Mouse (Mus musculus): Measurements from ENCODE around the gene Ms4a13. TPM values are rescaled to one million over a fixed set of nuclear protein-coding genes. Genes with fewer than 3 reads are reported as not detected.
"Not testable (repeated sequence)": the region's sequence is repeated elsewhere in the genome, so short reads cannot be mapped to it uniquely, and the experiment has no call there.

Ms4a13 gene
- polyA plus RNA-seq, 1 experiment, result not detected

DNA sequence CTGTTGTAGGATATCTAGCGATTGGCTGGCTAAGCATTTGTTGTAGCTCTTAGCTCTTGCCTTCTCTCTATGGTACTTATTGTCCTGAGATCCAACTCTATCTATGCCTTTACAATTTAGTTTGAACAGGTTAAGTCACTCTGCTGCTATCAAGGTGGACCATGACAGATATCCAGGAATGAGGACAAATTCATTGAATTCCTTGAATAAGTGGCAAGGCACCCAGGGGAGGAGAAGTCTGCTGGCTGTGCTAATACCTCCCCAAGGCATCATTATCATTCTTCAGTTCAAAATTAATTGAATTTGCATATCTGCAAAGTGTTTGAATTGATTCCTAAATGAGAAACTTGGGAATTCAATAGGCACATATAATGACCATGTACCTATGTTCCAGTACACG, 19.1 kb downstream of the Ms4a13 start:
- Histone ChIP-seq H3K27me3 (ENCODE audit: control insufficient read depth) (no peaks in the 10 kb centered on the region), H3K36me3 (ENCODE audit: control insufficient read depth) (no peaks in the 10 kb centered on the region), H3K4me1 (ENCODE audit: control insufficient read depth) (no peaks in the 10 kb centered on the region), H3K9me3 (ENCODE audit: control insufficient read depth, low read length) (no peaks in the 10 kb centered on the region), H3K4me3 (replicated peaks) (no peak overlapping the region)
- TF ChIP-seq GATA1 (IDR thresholded peaks at IDR 0.05; ENCODE audit: low read length) (no peak), TAL1 (IDR thresholded peaks at IDR 0.05; ENCODE audit: low read length) (no peak)

DNA sequence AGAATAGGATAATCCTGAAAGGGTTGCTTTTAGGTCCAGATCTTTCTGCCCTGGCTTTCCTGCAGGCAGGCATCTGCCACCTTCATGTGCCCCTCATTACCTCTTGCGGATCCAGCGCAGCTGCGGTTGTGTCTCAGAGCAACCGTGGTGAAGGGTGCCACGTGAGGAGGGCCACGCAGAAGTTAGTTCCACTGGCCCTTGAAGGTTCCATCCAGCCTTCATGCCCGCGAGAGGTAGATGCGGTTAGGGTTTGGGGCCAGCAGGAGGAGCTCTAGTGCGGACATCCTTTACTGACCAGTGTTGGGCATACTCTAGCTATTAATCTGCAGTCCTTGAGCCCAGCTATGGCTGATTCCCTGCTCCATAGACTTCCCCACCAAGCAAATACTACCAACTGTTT, 31.4 kb downstream of the Ms4a13 start, which contains the start of gene 1700025F22Rik:
Gene 1700025F22Rik, minus strand, starts transcription at position 149 of the 400 bp plus-strand sequence.
- H3K9me3 ChIP-seq (ENCODE audit: control insufficient read depth, low read length), result no peaks in the 10 kb centered on the region
- no peaks in the 10 kb centered on the region for H3K4me1 ChIP-seq (ENCODE audit: control insufficient read depth)
- no peaks in the 10 kb centered on the region for H3K27me3 ChIP-seq (ENCODE audit: control insufficient read depth)
- no peaks in the 10 kb centered on the region for H3K36me3 ChIP-seq (ENCODE audit: control insufficient read depth)
- TF ChIP-seq GATA1 (IDR thresholded peaks at IDR 0.05; ENCODE audit: low read length) (no peak), TAL1 (IDR thresholded peaks at IDR 0.05; ENCODE audit: low read length) (no peak)
- H3K4me3 ChIP-seq (replicated peaks), result no peak within 1 kb of the TSS

DNA sequence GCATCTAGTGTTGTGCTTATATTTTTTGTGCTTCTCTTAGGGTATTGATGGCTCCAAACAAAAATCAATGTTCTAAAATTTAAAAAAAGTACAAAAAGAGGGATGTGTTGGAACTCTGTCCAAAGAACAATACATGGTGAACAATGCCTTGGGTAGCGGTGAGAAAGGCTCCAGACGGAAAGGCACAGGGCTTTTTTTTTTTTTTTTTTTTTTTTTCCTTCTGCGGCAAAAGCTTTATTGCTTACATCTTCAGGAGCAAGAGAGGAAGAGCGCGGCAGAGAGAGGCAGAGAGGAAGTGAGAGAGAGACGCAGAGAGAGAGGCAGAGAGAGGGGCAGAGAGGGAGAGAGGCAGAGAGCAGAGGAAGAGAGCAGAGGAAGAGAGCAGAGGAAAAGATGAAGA, 38.6 kb downstream of the Ms4a13 start:
- H3K36me3 ChIP-seq (ENCODE audit: control insufficient read depth); H3K4me3 ChIP-seq (replicated peaks); H3K9me3 ChIP-seq (ENCODE audit: control insufficient read depth, low read length); H3K4me1 ChIP-seq (ENCODE audit: control insufficient read depth); H3K27me3 ChIP-seq (ENCODE audit: control insufficient read depth): not testable (repeated sequence)

DNA sequence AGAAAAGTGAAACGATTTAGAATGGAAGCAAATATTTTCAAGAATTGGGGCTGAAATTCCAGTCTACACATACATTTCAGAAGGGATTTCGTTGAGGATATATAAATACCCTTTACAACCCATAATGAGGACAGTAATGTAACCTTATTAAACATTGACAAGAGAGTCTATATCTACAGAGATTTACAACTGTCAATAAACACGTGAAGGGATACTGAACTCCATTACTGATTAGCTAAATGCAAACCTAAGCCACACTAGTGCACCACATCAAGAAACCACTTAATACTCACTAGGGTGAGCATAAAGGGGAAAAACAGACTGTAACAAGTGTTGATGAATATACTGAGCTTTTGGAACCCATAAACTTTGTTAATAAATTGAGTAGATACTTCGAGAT, 61.2 kb downstream of the Ms4a13 start:
- Histone ChIP-seq H3K4me1 (ENCODE audit: control insufficient read depth) (no peaks in the 10 kb centered on the region), H3K9me3 (ENCODE audit: control insufficient read depth, low read length) (no peaks in the 10 kb centered on the region), H3K36me3 (ENCODE audit: control insufficient read depth) (no peaks in the 10 kb centered on the region), H3K4me3 (replicated peaks) (no peak overlapping the region), H3K27me3 (ENCODE audit: control insufficient read depth) (no peaks in the 10 kb centered on the region)
- TF ChIP-seq TAL1 (IDR thresholded peaks at IDR 0.05; ENCODE audit: low read length) (no peak), GATA1 (IDR thresholded peaks at IDR 0.05; ENCODE audit: low read length) (no peak)

DNA sequence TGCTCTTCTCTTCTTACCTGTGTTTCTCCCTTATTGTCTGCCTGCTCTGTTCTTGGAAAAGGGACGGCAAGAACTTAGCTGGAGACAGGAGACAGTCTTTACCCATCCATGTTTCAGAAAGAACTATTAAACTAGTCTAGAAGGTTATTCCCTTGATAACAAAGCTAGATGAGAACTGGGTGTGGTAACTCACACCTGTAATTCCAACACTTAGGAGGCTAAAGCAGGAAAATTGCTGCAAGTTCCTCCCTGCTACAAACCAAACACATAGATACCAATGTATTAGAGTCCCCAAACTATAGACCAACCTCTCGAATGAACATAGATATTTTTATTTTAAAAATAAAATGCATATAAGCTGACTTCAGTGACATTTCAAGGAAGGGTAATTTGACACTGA, 61.7 kb downstream of the Ms4a13 start:
- no peaks in the 10 kb centered on the region for H3K27me3 ChIP-seq (ENCODE audit: control insufficient read depth)
- no peak for TF ChIP-seq GATA1 (IDR thresholded peaks at IDR 0.05; ENCODE audit: low read length)
- TF ChIP-seq TAL1 (IDR thresholded peaks at IDR 0.05; ENCODE audit: low read length), result no peak
- no peaks in the 10 kb centered on the region for H3K4me1 ChIP-seq (ENCODE audit: control insufficient read depth)
- H3K9me3 ChIP-seq (ENCODE audit: control insufficient read depth, low read length), result no peaks in the 10 kb centered on the region
- H3K36me3 ChIP-seq (ENCODE audit: control insufficient read depth), result no peaks in the 10 kb centered on the region
- no peak overlapping the region for H3K4me3 ChIP-seq (replicated peaks)

DNA sequence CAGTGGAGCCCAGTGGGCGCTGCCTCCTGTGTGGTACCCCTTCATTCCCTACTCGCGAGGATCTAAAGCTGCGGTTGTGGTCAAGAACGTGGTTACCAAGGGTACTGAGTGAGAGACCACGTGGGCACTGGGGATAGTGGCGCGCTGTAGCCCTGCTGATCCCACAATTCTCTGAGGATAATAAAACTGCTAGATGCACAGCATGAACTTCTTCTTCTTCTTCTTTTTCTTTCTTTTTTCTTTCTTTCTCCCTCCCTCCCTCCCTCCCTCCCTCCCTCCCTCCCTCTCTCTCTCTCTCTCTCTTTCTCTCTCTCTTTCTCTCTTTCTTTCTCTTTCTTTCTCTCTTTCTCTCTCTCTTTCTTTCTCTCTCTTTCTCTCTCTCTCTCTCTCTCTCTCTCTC, 65.8 kb downstream of the Ms4a13 start, which contains the start of gene 1700017D01Rik:
Gene 1700017D01Rik, minus strand, starts transcription at position 101 of the 400 bp plus-strand sequence.
- H3K4me3 ChIP-seq (replicated peaks); H3K36me3 ChIP-seq (ENCODE audit: control insufficient read depth); H3K9me3 ChIP-seq (ENCODE audit: control insufficient read depth, low read length); H3K27me3 ChIP-seq (ENCODE audit: control insufficient read depth); H3K4me1 ChIP-seq (ENCODE audit: control insufficient read depth): not testable (repeated sequence)

DNA sequence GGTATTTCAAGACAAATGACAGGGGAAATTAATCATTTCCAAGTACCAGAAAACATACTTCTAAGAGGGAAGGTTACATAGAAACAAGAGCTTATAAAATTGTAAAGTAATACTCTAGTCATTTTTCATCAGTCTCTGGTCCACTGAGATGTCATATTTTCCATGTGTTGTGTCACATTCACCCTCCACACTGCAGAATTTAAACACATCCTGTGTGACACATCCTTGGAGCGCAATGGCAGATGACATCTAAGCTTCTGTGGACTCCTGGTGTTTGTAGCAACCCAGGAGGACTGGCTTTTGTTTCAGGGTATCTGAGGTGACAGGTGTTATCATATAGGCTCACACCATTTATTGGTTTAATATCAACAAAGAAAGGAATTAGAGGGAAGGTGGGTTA, 66.8 kb downstream of the Ms4a13 start:
- H3K4me3 ChIP-seq (replicated peaks), result no peak overlapping the region
- TF ChIP-seq GATA1 (IDR thresholded peaks at IDR 0.05; ENCODE audit: low read length), result no peak
- TF ChIP-seq TAL1 (IDR thresholded peaks at IDR 0.05; ENCODE audit: low read length), result no peak
- H3K36me3 ChIP-seq (ENCODE audit: control insufficient read depth), result no peaks in the 10 kb centered on the region

DNA sequence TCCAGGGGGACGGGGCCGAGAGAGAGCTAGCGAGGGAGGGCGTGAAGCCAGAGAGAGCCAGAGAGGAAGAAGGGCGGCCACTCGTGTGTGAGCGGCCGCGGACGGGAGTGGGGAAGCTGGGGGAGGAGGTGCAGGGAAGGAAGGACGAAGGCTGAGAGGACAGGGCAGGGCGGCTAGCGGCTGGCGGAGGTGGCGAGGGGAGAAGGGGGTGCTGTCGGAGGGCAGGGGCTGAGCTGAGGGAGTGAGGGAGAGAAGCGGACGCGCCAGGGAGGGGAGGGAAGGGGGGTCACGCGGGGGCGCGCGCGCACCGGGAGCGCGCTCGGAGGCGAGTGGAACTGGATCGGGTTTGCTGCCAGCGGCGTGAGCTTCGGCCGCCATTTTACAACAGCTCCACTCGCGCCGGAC, 75.5 kb downstream of the Ms4a13 start:
- not testable (repeated sequence) for H3K4me3 ChIP-seq (replicated peaks); H3K36me3 ChIP-seq (ENCODE audit: control insufficient read depth); H3K9me3 ChIP-seq (ENCODE audit: control insufficient read depth, low read length); H3K4me1 ChIP-seq (ENCODE audit: control insufficient read depth); H3K27me3 ChIP-seq (ENCODE audit: control insufficient read depth)

More for the DNA sequence above, 66.8 kb downstream of the Ms4a13 start:
- H3K9me3 ChIP-seq (ENCODE audit: control insufficient read depth, low read length), result no peaks in the 10 kb centered on the region
- no peaks in the 10 kb centered on the region for H3K27me3 ChIP-seq (ENCODE audit: control insufficient read depth)
- H3K4me1 ChIP-seq (ENCODE audit: control insufficient read depth), result no peaks in the 10 kb centered on the region

Other genes starting within 250 kb of the Ms4a13 start
- 1.2 and 1.4 TPM in 2 replicates for gene Ccdc86, start 247.5 kb downstream of the Ms4a13 start, polyA plus RNA-seq (2012)
- not detected in 2 replicates for gene Ms4a10, start 222.1 kb downstream of the Ms4a13 start, polyA plus RNA-seq (2012)
- gene Ms4a15, start 203.5 kb downstream of the Ms4a13 start, polyA plus RNA-seq (2012), result not detected in 2 replicates
- gene Ms4a18, start 178.7 kb downstream of the Ms4a13 start, polyA plus RNA-seq (2012), result not detected in 2 replicates
- gene Ms4a8a, start 115.6 kb downstream of the Ms4a13 start, polyA plus RNA-seq (2012), result not detected in 2 replicates
- not detected in 2 replicates for gene 1700017D01Rik, start 65.9 kb downstream of the Ms4a13 start, polyA plus RNA-seq (2012)
- not detected in 2 replicates for gene 1700025F22Rik, start 31.4 kb downstream of the Ms4a13 start, polyA plus RNA-seq (2012)
- gene Ms4a12, start 35.7 kb upstream of the Ms4a13 start, polyA plus RNA-seq (2012), result not detected in 2 replicates
- gene Ms4a1, start 69.5 kb upstream of the Ms4a13 start, polyA plus RNA-seq (2012), result not detected in 2 replicates
- not detected in 2 replicates for gene Ms4a5, start 87.1 kb upstream of the Ms4a13 start, polyA plus RNA-seq (2012)
- not detected in 2 replicates for gene Ms4a14, start 117.7 kb upstream of the Ms4a13 start, polyA plus RNA-seq (2012)
- gene Ms4a7, start 139.4 kb upstream of the Ms4a13 start, polyA plus RNA-seq (2012), result not detected in 2 replicates
- gene Ms4a4a, start 178.8 kb upstream of the Ms4a13 start, polyA plus RNA-seq (2012), result not detected in 2 replicates
- gene Ms4a4c, start 208.0 kb upstream of the Ms4a13 start, polyA plus RNA-seq (2012), result not detected in 2 replicates
- gene Ms4a4b, start 246.8 kb upstream of the Ms4a13 start, polyA plus RNA-seq (2012), result 0.05 TPM in 1 of 2 replicates, not detected in the other

Data from erythroblast, embryonic 14.5 days (primary cell).